Mouse (Mus musculus): ENCODE measurements around the gene Hyal3. TPM values are rescaled to one million over a fixed set of nuclear protein-coding genes. Genes with fewer than 3 reads are reported as not detected.

Hyal3 gene
- total and polyA plus RNA-seq, 2 experiments from 2014 or later, result 1.9 to 4.9 TPM

- H3K36me3 ChIP-seq (ENCODE audit: insufficient read depth, low read length), result peaks cover 19% of the 10 kb centered on the region; the same call in 1 of the 2 replicates
- H3K27ac ChIP-seq, result peak overlapping the region; percentile 70; the same call in 1 of the 2 replicates
- H3K4me1 ChIP-seq (ENCODE audit: insufficient read depth, low read length), result peaks cover 29% of the 10 kb centered on the region
- peak; percentile 87 for TF ChIP-seq CTCF (IDR thresholded peaks at IDR 0.05; ENCODE audit: low read depth)
- DNase-seq (ENCODE audit: low spot score), result peak; percentile 82
- H3K4me3 ChIP-seq (ENCODE audit: low read length), result no peak overlapping the region
- H3K9ac ChIP-seq (replicated peaks; ENCODE audit: low read length), result no peak overlapping the region
- H3K9me3 ChIP-seq (ENCODE audit: low read length), result no peaks in the 10 kb centered on the region
- H3K27me3 ChIP-seq (ENCODE audit: insufficient read depth, low read length), result no peaks in the 10 kb centered on the region
- no peak for ATAC-seq
- H3K4me2 ChIP-seq (ENCODE audit: low read depth, low read length), result no peak overlapping the region
- 56% methylated on average over 15 of the region's 15 CpGs for WGBS
Observed at GRCm38 (mm10) chr9:107566041-107566709, 14.4 kb upstream of the Hyal3 start.

- H3K4me1 ChIP-seq (ENCODE audit: insufficient read depth, low read length), result peaks cover 29% of the 10 kb centered on the region
- WGBS, result 64% methylated on average over 3 of the region's 3 CpGs
- H3K36me3 ChIP-seq (ENCODE audit: insufficient read depth, low read length), result peaks cover 19% of the 10 kb centered on the region; the same call in 1 of the 2 replicates
Observed at GRCm38 (mm10) chr9:107566855-107567254, 13.8 kb upstream of the Hyal3 start.

DNA sequence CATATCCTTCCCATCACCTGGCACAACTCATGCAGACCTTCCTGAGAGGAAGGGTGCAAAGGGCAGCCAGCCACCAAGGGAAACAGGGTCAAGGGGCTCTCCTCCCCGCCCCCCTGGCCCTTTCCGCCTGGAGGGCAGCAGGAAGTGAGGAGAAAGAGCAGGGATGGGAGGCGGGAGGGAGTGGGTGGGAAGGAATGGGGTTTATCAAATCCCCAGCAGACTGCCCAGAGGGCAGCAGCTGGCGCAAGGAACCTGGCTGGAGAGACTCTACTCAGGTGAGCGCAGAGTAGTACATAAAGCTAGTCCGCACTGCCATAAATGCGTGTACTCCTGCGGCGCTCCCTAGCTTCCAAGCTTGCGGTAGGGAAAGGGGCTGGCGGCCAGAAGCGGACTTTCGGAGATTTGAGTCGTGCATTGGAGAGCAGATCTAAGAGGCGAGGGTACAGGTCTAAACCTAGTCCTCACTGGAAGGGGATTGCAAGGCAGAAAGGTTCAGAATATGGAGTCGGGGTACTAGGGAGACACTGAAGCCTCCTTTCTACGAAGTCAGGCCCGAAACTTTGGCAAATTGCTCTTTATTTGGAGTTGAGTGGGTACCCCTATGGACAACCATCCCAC, 12.8 kb upstream of the Hyal3 start, which contains the start of gene Hyal2:
TSS of gene Hyal2 (plus strand) at position 244 of the 618 bp plus-strand sequence.
- Histone ChIP-seq H3K9me3 (ENCODE audit: low read length) (no peaks in the 10 kb centered on the region), H3K27me3 (ENCODE audit: insufficient read depth, low read length) (no peaks in the 10 kb centered on the region), H3K9ac (replicated peaks; ENCODE audit: low read length) (peak within 1 kb of the TSS; percentile 75), H3K27ac (peak within 1 kb of the TSS; percentile 86), H3K36me3 (ENCODE audit: insufficient read depth, low read length) (peaks cover 26% of the 10 kb centered on the region; the same call in 1 of the 2 replicates), H3K4me2 (ENCODE audit: low read depth, low read length) (peak within 1 kb of the TSS; percentile 83), H3K4me3 (ENCODE audit: low read length) (peak within 1 kb of the TSS; percentile 82), H3K4me1 (ENCODE audit: insufficient read depth, low read length) (peaks cover 29% of the 10 kb centered on the region)
- ATAC-seq (no peak), DNase-seq (ENCODE audit: low spot score) (no peak)
- 0 out of 2 replicates have a peak, but pooled peaks have one; percentile 1 for TF ChIP-seq CTCF (IDR thresholded peaks at IDR 0.05; ENCODE audit: low read depth)
- WGBS, result 13% methylated on average over 18 of the region's 18 CpGs

More at GRCm38 (mm10) chr9:107566855-107567254, 13.8 kb upstream of the Hyal3 start:
- DNase-seq (ENCODE audit: low spot score) (no peak), ATAC-seq (no peak)
- H3K27me3 ChIP-seq (ENCODE audit: insufficient read depth, low read length), result no peaks in the 10 kb centered on the region
- H3K4me3 ChIP-seq (ENCODE audit: low read length), result no peak overlapping the region
- no peaks in the 10 kb centered on the region for H3K9me3 ChIP-seq (ENCODE audit: low read length)
- H3K27ac ChIP-seq, result no peak overlapping the region
- no peak for TF ChIP-seq CTCF (IDR thresholded peaks at IDR 0.05; ENCODE audit: low read depth)
- H3K9ac ChIP-seq (replicated peaks; ENCODE audit: low read length), result no peak overlapping the region
- H3K4me2 ChIP-seq (ENCODE audit: low read depth, low read length), result no peak overlapping the region

DNA sequence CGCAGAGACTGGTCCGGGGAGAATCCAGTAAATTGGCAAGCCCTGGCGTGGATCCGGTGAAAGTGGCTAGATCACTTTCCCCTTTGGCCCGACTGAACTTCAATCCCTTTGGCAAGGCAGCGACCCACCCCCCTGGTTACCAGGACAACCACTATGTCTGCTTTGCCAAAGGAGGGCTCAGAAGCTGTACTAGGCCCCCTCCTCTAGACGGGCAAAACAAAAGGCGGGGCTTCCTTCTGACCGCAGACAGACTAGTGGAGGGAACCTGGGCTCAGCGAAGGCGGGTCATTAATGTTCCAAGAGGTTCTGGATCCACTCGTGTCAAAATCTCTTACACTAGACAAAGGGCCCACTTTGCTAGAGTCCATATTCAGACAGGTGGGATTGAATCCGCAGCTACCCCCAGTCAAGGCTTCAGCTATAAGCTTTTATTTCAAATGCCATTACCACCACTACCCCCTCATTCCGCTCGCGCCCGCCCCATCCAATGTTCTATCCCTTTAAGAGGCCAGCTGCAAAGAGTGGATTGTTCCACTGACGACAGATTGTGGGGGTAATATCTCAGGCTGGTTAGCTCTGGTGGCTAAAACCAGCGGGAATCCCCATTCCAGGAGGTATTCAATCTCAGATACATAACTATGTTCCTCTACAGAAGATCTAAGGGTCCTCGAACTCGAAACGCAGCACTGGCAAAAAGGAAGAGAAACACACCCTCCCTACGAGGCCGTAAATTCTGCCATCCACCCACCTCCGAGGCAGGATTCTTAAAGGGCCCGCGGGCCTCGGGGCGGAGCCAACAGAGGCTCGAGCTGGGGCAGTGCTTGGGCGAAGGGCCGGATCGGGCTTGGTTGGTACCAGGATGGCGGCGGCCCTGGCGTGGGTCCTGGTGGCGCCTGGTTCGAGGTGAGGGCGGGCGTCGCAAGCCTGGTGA, 12.0 kb upstream of the Hyal3 start:
- Histone ChIP-seq H3K4me2 (ENCODE audit: low read depth, low read length) (peak overlapping the region; percentile 83), H3K36me3 (ENCODE audit: insufficient read depth, low read length) (peaks cover 28% of the 10 kb centered on the region; the same call in 1 of the 2 replicates), H3K27me3 (ENCODE audit: insufficient read depth, low read length) (no peaks in the 10 kb centered on the region), H3K9ac (replicated peaks; ENCODE audit: low read length) (peak overlapping the region; percentile 75), H3K9me3 (ENCODE audit: low read length) (no peaks in the 10 kb centered on the region), H3K4me1 (ENCODE audit: insufficient read depth, low read length) (peaks cover 28% of the 10 kb centered on the region), H3K4me3 (ENCODE audit: low read length) (peak overlapping the region; percentile 82), H3K27ac (peak overlapping the region; percentile 86)
- WGBS, result under 1% methylated on average over 41 of the region's 41 CpGs
- ATAC-seq (peak; percentile 91), DNase-seq (ENCODE audit: low spot score) (peak; percentile 93)
- TF ChIP-seq CTCF (IDR thresholded peaks at IDR 0.05; ENCODE audit: low read depth), result no peak

DNA sequence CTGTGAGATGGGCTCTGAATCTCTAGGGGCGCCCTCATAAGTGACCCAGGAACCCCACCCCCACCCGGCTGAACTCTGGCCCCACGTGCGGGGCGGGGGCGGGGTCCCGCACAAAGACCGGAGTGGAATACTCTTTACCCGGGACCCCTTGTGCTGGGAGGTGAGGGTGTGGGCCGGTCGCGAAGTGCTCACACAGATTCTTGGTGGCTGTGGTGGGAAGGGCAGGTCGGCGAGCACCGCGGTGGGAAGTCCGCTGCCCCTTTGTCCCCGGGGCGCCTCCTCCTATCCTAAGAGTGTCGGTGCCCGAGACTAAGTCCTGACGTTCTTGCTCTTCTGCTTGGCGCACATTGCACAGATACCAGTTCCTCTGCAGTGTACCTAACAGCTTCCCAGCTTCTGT, 11.3 kb upstream of the Hyal3 start:
- H3K27ac ChIP-seq, result peak overlapping the region; percentile 86
- H3K4me1 ChIP-seq (ENCODE audit: insufficient read depth, low read length), result peaks cover 21% of the 10 kb centered on the region
- H3K9ac ChIP-seq (replicated peaks; ENCODE audit: low read length), result peak overlapping the region; percentile 75
- 0% methylated on average over 23 of the region's 23 CpGs for WGBS
- H3K4me3 ChIP-seq (ENCODE audit: low read length), result peak overlapping the region; percentile 82
- ATAC-seq (peak; percentile 57), DNase-seq (ENCODE audit: low spot score) (no peak)
- no peaks in the 10 kb centered on the region for H3K9me3 ChIP-seq (ENCODE audit: low read length)
- peaks cover 28% of the 10 kb centered on the region; the same call in 1 of the 2 replicates for H3K36me3 ChIP-seq (ENCODE audit: insufficient read depth, low read length)
- TF ChIP-seq CTCF (IDR thresholded peaks at IDR 0.05; ENCODE audit: low read depth), result no peak
- H3K4me2 ChIP-seq (ENCODE audit: low read depth, low read length), result peak overlapping the region; percentile 83
- H3K27me3 ChIP-seq (ENCODE audit: insufficient read depth, low read length), result no peaks in the 10 kb centered on the region

GRCm38 (mm10) chr9:107570016-107570415, 10.6 kb upstream of the Hyal3 start:
- H3K4me1 ChIP-seq (ENCODE audit: insufficient read depth, low read length), result peaks cover 21% of the 10 kb centered on the region
- no peak for DNase-seq (ENCODE audit: low spot score)
- H3K27me3 ChIP-seq (ENCODE audit: insufficient read depth, low read length), result no peaks in the 10 kb centered on the region
- WGBS, result 45% methylated on average over 13 of the region's 13 CpGs
- H3K36me3 ChIP-seq (ENCODE audit: insufficient read depth, low read length), result peaks cover 28% of the 10 kb centered on the region; the same call in 1 of the 2 replicates
- H3K9me3 ChIP-seq (ENCODE audit: low read length), result no peaks in the 10 kb centered on the region
- H3K27ac ChIP-seq, result peak overlapping the region; percentile 86; the same call in 1 of the 2 replicates
- H3K4me3 ChIP-seq (ENCODE audit: low read length), result peak overlapping the region; percentile 82
- TF ChIP-seq CTCF (IDR thresholded peaks at IDR 0.05; ENCODE audit: low read depth), result no peak
- peak overlapping the region; percentile 83 for H3K4me2 ChIP-seq (ENCODE audit: low read depth, low read length)
- ATAC-seq, result no peak
- H3K9ac ChIP-seq (replicated peaks; ENCODE audit: low read length), result peak overlapping the region; percentile 75

Data from hindbrain, postnatal 0 days (tissue).